Mouse (Mus musculus) leukemia stem cell, adult 10-12 weeks (primary cell): ENCODE measurements around the gene Atp2b1. TPM values are rescaled to one million over a fixed set of nuclear protein-coding genes. Genes with fewer than 3 reads are reported as not detected.

Experiments
- polyA plus RNA-seq: library from polyadenylated mRNA; stranded (reverse); fragments of >175 nt; gene quantifications from 2 replicates; pipeline ENCODE4 v1.2.3, GENCODE M21; 2012; ENCODE audit warnings: low replicate concordance

Gene Atp2b1
- 8.9 and 11.6 TPM in 2 replicates for polyA plus RNA-seq

DNA sequence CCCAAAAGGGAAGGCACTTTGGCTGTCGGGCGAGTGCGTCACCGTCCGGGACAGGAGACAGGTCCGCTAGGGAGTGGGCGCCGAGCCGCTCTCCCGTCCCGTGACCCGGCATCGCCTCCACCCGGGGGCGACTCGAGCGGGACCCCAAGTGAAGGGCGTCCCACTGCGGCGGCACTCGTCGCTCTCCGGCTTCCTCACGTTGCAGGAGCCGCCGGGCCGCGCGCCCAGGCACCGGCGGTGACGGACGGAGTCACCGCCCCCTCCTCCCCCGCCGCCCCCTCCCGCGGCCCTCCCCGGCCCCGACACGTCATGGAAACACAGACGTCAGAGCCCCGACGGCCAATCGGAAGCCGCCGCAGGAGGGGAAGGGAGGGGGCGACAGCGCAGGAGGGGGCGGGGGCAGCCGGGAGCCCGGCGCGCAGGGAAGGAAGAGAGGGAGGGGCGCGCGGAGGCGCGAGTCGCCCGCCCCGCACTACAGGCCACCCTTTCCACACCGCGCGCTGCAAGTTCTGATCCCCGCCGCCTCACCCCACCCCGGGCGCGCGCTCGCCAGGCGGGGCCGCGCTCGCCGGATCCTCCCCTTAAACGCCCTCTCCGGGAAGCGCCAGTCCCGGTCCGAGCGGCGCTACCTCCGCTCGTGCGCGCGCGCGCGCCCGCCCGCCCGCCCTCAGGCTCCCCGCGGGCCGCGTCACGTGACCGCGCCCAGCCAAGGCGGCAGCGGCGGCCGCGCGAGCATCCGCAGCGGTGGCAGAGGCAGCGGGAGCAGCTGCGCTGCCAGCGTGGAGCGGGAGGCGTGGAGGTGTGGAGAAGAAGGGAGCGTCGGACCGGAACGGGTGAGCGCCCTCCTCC lies at the start of gene Atp2b1:
Atp2b1 (plus strand) TSS at position 446 of the 849 bp plus-strand sequence.

Other genes starting within 250 kb of the Atp2b1 start
- 16.7 and 19.4 TPM in 2 replicates for gene Poc1b, start 192.6 kb downstream of the Atp2b1 start, polyA plus RNA-seq
- gene Galnt4, start 193.8 kb downstream of the Atp2b1 start, polyA plus RNA-seq: 0.62 and 1.7 TPM in 2 replicates
- gene Phxr2, start 211.9 kb downstream of the Atp2b1 start, polyA plus RNA-seq: not detected in 2 replicates